Mouse (Mus musculus) embryo, embryonic 10.5 days (tissue): ENCODE measurements around the gene Trpm7.
"Not testable (repeated sequence)": the region's sequence is repeated elsewhere in the genome, so short reads cannot be mapped to it uniquely, and the experiment has no call there.

ENCODE experiments used
- DNase-seq: peaks from one replicate; pipeline ENCODE4 v3.0.0-alpha.2; 2015; ENCODE audit warnings: low spot score

Trpm7 gene

GRCm38 (mm10) chr2:126875871-126876796 lies at the start of gene Trpm7:
Gene Trpm7 (minus strand): TSS chr2:126876230.
- DNase-seq, result peak; percentile 95

GRCm38 (mm10) chr2:126920358-126921060 lies 44.5 kb upstream of the Trpm7 start:
- no peak for DNase-seq

- DNase-seq, result no peak
Measured at GRCm38 (mm10) chr2:126916236-126916635, 40.2 kb upstream of the Trpm7 start.

GRCm38 (mm10) chr2:126914096-126914495 lies 38.1 kb upstream of the Trpm7 start:
- no peak for DNase-seq

GRCm38 (mm10) chr2:126904162-126904561 lies 28.1 kb upstream of the Trpm7 start:
- DNase-seq, result no peak

- DNase-seq, result no peak
Measured at GRCm38 (mm10) chr2:126897511-126897910, 21.5 kb upstream of the Trpm7 start.

- no peak for DNase-seq
Measured at GRCm38 (mm10) chr2:126896941-126897340, 20.9 kb upstream of the Trpm7 start.

- DNase-seq, result no peak
Measured at GRCm38 (mm10) chr2:126894245-126894644, 18.2 kb upstream of the Trpm7 start.

- no peak for DNase-seq
Measured at GRCm38 (mm10) chr2:126892316-126892715, 16.3 kb upstream of the Trpm7 start.

- no peak for DNase-seq
Measured at GRCm38 (mm10) chr2:126891743-126892142, 15.7 kb upstream of the Trpm7 start.

- peak; percentile 4 for DNase-seq
Measured at GRCm38 (mm10) chr2:126887141-126887540, 11.1 kb upstream of the Trpm7 start.

- DNase-seq, result no peak
Measured at GRCm38 (mm10) chr2:126885871-126886270, 9.8 kb upstream of the Trpm7 start.

GRCm38 (mm10) chr2:126882711-126883110 lies 6.7 kb upstream of the Trpm7 start:
- not testable (repeated sequence) for DNase-seq

GRCm38 (mm10) chr2:126877991-126878390 lies 2.0 kb upstream of the Trpm7 start:
- DNase-seq, result no peak

GRCm38 (mm10) chr2:126875516-126875835 lies 554 bp downstream of the Trpm7 start:
- DNase-seq, result no peak

- peak; percentile 71 for DNase-seq
Measured at GRCm38 (mm10) chr2:126874809-126875515, 1.1 kb downstream of the Trpm7 start.

- DNase-seq, result no peak
Measured at GRCm38 (mm10) chr2:126866301-126866700, 9.7 kb downstream of the Trpm7 start.

GRCm38 (mm10) chr2:126865501-126866199 lies 10.4 kb downstream of the Trpm7 start:
- no peak for DNase-seq

- no peak for DNase-seq
Measured at GRCm38 (mm10) chr2:126865026-126865425, 11.0 kb downstream of the Trpm7 start.

GRCm38 (mm10) chr2:126844751-126845150 lies 31.3 kb downstream of the Trpm7 start:
- DNase-seq, result no peak

- no peak for DNase-seq
Measured at GRCm38 (mm10) chr2:126838848-126839247, 37.2 kb downstream of the Trpm7 start.

GRCm38 (mm10) chr2:126817414-126817813 lies 58.6 kb downstream of the Trpm7 start:
- no peak for DNase-seq
